13 mouse cellular contexts compared by ENCODE assay signal in genomic region chr1:36162687-36163086, GRCm38 (mm10).
A peak's percentile ranks its signal among the peaks of the same experiment; 100 is the strongest.
DNase-seq lines count a peak whose midpoint lies in the region; ATAC-seq and TF ChIP-seq lines count a peak whose summit lies in the region.
"Had no signal": no experiment of that assay in that cellular context is flagged by ENCODE, and none has a peak within 500 bp of the region (broad histone marks: within the 10 kb centered on the region; RNA-seq: fewer than 3 reads in every experiment).

No protein-coding gene starts in this region.

- peaks cover 57% of the 10 kb centered on the region for H3K36me3 ChIP-seq in liver, adult 2 months (ENCODE audit: control insufficient read depth, insufficient read depth, low read length)
- peaks cover 35% of the 10 kb centered on the region for H3K36me3 ChIP-seq in liver, embryonic 11.5 days (ENCODE audit: control insufficient read depth, insufficient read depth, low read length)
- H3K36me3 ChIP-seq in heart, embryonic 15.5 days = peaks cover 60% of the 10 kb centered on the region
- H3K36me3 ChIP-seq in lung, embryonic 15.5 days = peaks cover 51% of the 10 kb centered on the region
- H3K36me3 ChIP-seq in stomach, postnatal 0 days (ENCODE audit: control insufficient read depth, insufficient read depth, low read length) = peaks cover 22% of the 10 kb centered on the region

- H3K4me1 ChIP-seq in liver, adult 2 months (ENCODE audit: control insufficient read depth, insufficient read depth, low read length) = no peaks in the 10 kb centered on the region; the same call in 1 of the 2 replicates
- peaks cover 16% of the 10 kb centered on the region for H3K4me1 ChIP-seq in liver, embryonic 11.5 days (replicated peaks; ENCODE audit: control insufficient read depth, insufficient read depth, low read length)
- peaks cover 6% of the 10 kb centered on the region; the same call in 1 of the 2 replicates for H3K4me1 ChIP-seq in heart, embryonic 15.5 days (replicated peaks)
- no peaks in the 10 kb centered on the region for H3K4me1 ChIP-seq in lung, embryonic 15.5 days
- no peaks in the 10 kb centered on the region for H3K4me1 ChIP-seq in stomach, postnatal 0 days (replicated peaks; ENCODE audit: control insufficient read depth, insufficient read depth)
- H3K4me1 ChIP-seq: forebrain, embryonic 15.5 days; kidney, embryonic 15.5 days had no signal

- DNase-seq in liver, adult 2 months (ENCODE audit: extremely low read depth, low read depth, low spot score) = peak; percentile 13
- no peak for DNase-seq in liver, embryonic 11.5 days (ENCODE audit: low spot score)
- no peak for DNase-seq in stomach, postnatal 0 days (ENCODE audit: low spot score)
- no peak for DNase-seq in kidney, postnatal 25 days
- no peak for DNase-seq in kidney, adult 8-10 months
- no peak for DNase-seq in right cerebral cortex, postnatal 36 days (ENCODE audit: low spot score in 2 of 2)
- DNase-seq: adrenal gland, postnatal 25 days; midbrain, embryonic 14.5 days had no signal

- no peaks in the 10 kb centered on the region for H3K79me2 ChIP-seq in liver, adult 2 months (ENCODE audit: control insufficient read depth, insufficient read depth, low read length)

- no peak for TF ChIP-seq EP300 in stomach, postnatal 0 days (optimal IDR thresholded peaks at IDR 0.05)

- no peak overlapping the region for H3K9ac ChIP-seq in liver, adult 2 months (ENCODE audit: low read depth, low read length)
- no peak overlapping the region for H3K9ac ChIP-seq in liver, embryonic 11.5 days (ENCODE audit: low read depth, low read length)
- H3K9ac ChIP-seq in heart, embryonic 15.5 days = no peak overlapping the region
- no peak overlapping the region for H3K9ac ChIP-seq in lung, embryonic 15.5 days
- no peak overlapping the region for H3K9ac ChIP-seq in stomach, postnatal 0 days (ENCODE audit: low read length)
- H3K9ac ChIP-seq: forebrain, embryonic 15.5 days; kidney, embryonic 15.5 days had no signal

- H3K27me3 ChIP-seq in liver, adult 2 months (ENCODE audit: control insufficient read depth, insufficient read depth, low read length) = no peaks in the 10 kb centered on the region
- no peaks in the 10 kb centered on the region for H3K27me3 ChIP-seq in liver, embryonic 11.5 days (replicated peaks; ENCODE audit: control insufficient read depth, insufficient read depth, low read length)
- no peaks in the 10 kb centered on the region for H3K27me3 ChIP-seq in heart, embryonic 15.5 days
- H3K27me3 ChIP-seq in lung, embryonic 15.5 days = no peaks in the 10 kb centered on the region
- H3K27me3 ChIP-seq in stomach, postnatal 0 days (ENCODE audit: control insufficient read depth, insufficient read depth, low read length) = no peaks in the 10 kb centered on the region
- H3K27me3 ChIP-seq: forebrain, embryonic 15.5 days; kidney, embryonic 15.5 days had no signal

- ATAC-seq in liver, embryonic 11.5 days (replicated peaks; ENCODE audit: low FRiP score) = no peak
- ATAC-seq in heart, embryonic 15.5 days (replicated peaks; ENCODE audit: insufficient number of reproducible peaks, insufficient read depth, low FRiP score, low read depth) = peak; percentile 60; the same call in 1 of the 2 replicates
- ATAC-seq in lung, embryonic 15.5 days (ENCODE audit: borderline replicate concordance, extremely low read depth, low FRiP score, low TSS enrichment) = peak; percentile 46; the same call in 1 of the 2 replicates
- 0 out of 2 replicates have a peak, but pooled peaks have one; percentile 42 for ATAC-seq in stomach, postnatal 0 days (ENCODE audit: low FRiP score, low TSS enrichment)
- ATAC-seq: forebrain, embryonic 15.5 days had no signal

- H3K4me3 ChIP-seq in liver, adult 2 months (ENCODE audit: insufficient read depth, low read depth, low read length) = no peak overlapping the region
- H3K4me3 ChIP-seq in liver, embryonic 11.5 days (ENCODE audit: low read depth, low read length) = no peak overlapping the region
- H3K4me3 ChIP-seq in heart, embryonic 15.5 days = no peak overlapping the region
- no peak overlapping the region for H3K4me3 ChIP-seq in lung, embryonic 15.5 days
- no peak overlapping the region for H3K4me3 ChIP-seq in stomach, postnatal 0 days (ENCODE audit: low read depth, low read length)
- H3K4me3 ChIP-seq: forebrain, embryonic 15.5 days; heart, adult 2 months; kidney, embryonic 15.5 days had no signal

- TF ChIP-seq CTCF in liver, adult 2 months (IDR thresholded peaks at IDR 0.05; ENCODE audit: low read depth, low read length) = no peak
- no peak for TF ChIP-seq CTCF in stomach, postnatal 0 days (IDR thresholded peaks at IDR 0.05; ENCODE audit: low read depth)

- H3K27ac ChIP-seq in liver, adult 2 months (replicated peaks; ENCODE audit: insufficient read depth, low read depth, low read length) = no peak overlapping the region
- no peak overlapping the region for H3K27ac ChIP-seq in liver, embryonic 11.5 days (ENCODE audit: low read depth, low read length)
- no peak overlapping the region for H3K27ac ChIP-seq in heart, embryonic 15.5 days
- no peak overlapping the region for H3K27ac ChIP-seq in lung, embryonic 15.5 days
- no peak overlapping the region for H3K27ac ChIP-seq in stomach, postnatal 0 days (replicated peaks)
- H3K27ac ChIP-seq: forebrain, embryonic 15.5 days; heart, adult 2 months; kidney, embryonic 15.5 days had no signal

- no peak for TF ChIP-seq POLR2A in liver, adult 2 months (IDR thresholded peaks at IDR 0.05; ENCODE audit: extremely low read depth, insufficient read depth, low read length)

- no peaks in the 10 kb centered on the region for H3K9me3 ChIP-seq in liver, embryonic 11.5 days (ENCODE audit: control insufficient read depth, low read length)
- H3K9me3 ChIP-seq in heart, embryonic 15.5 days (replicated peaks) = no peaks in the 10 kb centered on the region
- no peaks in the 10 kb centered on the region for H3K9me3 ChIP-seq in lung, embryonic 15.5 days
- H3K9me3 ChIP-seq in stomach, postnatal 0 days (ENCODE audit: control insufficient read depth, low read length) = no peaks in the 10 kb centered on the region
- H3K9me3 ChIP-seq: forebrain, embryonic 15.5 days; kidney, embryonic 15.5 days had no signal

- 70% methylated on average over 8 of the region's 8 CpGs for WGBS in liver, adult 2 months
- 74% methylated on average over 8 of the region's 8 CpGs for WGBS in liver, embryonic 11.5 days
- 73% methylated on average over 8 of the region's 8 CpGs for WGBS in heart, embryonic 15.5 days
- WGBS in lung, embryonic 15.5 days = 80% methylated on average over 8 of the region's 8 CpGs
- WGBS in stomach, postnatal 0 days = 79% methylated on average over 8 of the region's 8 CpGs

- H3K4me2 ChIP-seq in liver, embryonic 11.5 days = no peak overlapping the region
- H3K4me2 ChIP-seq in heart, embryonic 15.5 days = no peak overlapping the region
- no peak overlapping the region for H3K4me2 ChIP-seq in lung, embryonic 15.5 days
- no peak overlapping the region for H3K4me2 ChIP-seq in stomach, postnatal 0 days (replicated peaks; ENCODE audit: low read depth)
- H3K4me2 ChIP-seq: forebrain, embryonic 15.5 days; kidney, embryonic 15.5 days had no signal
